Mouse (Mus musculus) layer of hippocampus, postnatal 25 days (tissue): ENCODE measurements at regions not wholly inside any gene's neighbourhood (a gene's known extent, or its start where the extent isn't known, plus 50 kb on each side); places are given as distances from the start of the nearest gene placed in this dataset.
"Not testable (repeated sequence)": the region's sequence is repeated elsewhere in the genome, so short reads cannot be mapped to it uniquely, and the experiment has no call there.

Source experiments
- DNase-seq, 2 experiments: peaks; one replicate each; pipeline ENCODE4 v3.0.0; 2022; ENCODE audit warnings: mixed read lengths in 2 of 2, low spot score in 1 of 2; ENCODE audit errors: extremely low spot score in 1 of 2

DNA sequence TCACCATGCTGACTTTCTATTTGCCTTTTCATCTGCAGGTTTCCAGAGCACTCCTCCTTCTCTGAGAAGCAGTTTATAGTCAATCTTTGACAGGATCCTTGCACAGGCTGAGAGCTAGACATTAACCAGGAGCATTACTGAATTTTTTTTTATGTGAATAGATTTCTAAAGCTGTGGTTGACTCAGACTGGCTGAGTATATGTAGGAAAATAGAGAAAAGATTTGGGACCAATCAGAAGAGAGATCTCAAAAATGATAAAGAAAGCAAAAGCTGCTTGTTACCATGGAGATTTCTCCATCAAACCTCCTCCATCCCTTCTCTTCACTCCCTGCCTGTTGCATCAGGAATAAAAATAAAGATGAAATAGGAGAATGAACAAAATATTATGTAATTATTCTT is 731.2 kb upstream of the Ndn start:
- no peak for DNase-seq

- DNase-seq: peak in 1 of 2 experiments; percentile 3
Observed at GRCm38 (mm10) chr7:61644893-61645545, 701.4 kb upstream of the Ndn start.

DNA sequence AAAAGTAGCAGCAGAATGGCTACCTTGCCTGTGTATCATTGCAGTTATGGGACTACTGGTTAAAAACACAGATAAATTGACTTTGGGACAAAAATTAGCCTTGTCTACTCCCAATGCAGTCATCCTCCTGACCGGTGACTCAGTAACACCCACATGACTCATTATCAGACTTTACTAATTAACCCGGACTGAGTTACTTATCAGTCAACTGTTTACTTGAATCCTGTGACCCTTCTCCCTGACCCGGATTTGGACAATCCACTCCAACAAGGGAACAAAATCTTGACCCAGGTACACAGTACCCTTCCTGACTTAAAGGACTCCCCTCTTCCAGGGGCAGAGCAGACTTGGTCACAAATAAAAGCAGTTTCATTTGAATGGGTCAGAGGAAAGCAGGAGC is 688.3 kb upstream of the Ndn start:
- DNase-seq: no peak

GRCm38 (mm10) chr7:61683080-61683479 is 663.3 kb upstream of the Ndn start:
- no peak for DNase-seq

DNA sequence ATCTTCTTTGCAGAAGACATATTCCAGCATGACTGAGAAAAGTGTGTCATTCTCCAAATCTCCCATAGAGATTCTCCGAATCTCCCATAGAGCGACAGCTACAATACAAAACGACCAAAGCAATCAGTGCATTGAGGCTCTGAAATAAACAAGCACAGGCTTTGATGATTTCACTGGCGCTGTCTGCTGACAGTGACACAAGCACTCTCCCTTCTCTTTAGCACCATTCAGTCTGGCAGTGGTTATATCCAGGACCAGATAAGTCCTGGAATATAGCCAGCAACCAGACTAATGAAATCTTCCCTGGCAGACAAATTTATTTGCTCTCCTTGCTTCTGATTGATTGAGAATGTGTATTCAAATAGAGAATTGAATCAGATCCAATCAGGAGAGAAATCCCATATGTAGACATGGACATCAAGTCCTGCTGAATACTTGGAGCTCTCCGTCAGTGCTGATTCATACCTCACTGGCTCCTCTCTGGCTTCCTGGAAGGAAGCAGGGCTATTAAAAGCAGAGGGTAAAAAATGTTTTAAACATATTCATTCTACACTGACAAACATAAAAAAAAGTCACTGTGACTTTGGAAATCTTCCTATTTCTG is 661.2 kb upstream of the Ndn start:
- no peak for DNase-seq

DNA sequence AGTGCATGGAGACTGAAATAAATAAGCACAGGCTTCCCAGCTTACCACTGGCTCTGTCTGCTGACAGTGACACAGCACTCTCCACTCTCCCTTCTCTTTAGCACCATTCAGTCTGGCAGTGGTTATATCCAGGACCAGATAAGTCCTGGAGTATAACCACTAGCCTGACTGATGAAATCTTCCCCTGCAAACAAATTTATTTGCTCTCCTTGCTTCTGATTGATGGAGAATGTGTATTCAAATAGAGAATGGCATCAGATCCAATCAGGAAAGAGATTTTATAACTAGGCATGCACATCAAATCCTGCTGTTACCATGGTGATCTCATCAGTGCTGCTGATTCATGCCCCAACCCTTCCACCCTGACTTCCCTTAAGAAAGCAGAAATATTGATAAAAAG is 620.2 kb upstream of the Ndn start:
- peak in 1 of 2 experiments; percentile 7 for DNase-seq

DNA sequence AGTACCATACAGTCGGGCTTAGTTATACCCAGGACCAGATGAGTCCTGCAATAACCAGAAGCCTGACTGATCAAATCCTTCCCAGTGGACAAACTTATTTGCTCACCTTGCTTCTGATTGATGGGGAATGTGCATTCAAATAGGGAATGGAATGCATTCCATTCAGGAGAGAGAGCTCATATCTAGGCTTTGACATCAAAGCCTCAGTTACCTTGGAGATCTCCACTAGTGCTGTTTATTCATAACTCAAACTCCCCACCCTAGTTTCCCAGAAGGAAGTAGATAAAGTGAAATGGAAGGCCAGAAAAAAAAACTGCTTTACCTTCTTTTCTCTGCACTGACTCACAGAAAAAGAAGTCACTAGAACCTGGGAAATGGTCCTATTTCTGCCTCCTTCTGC is 608.9 kb upstream of the Ndn start:
- DNase-seq: no peak

- DNase-seq: not testable (repeated sequence)
Observed at GRCm38 (mm10) chr7:61739336-61739735, 607.0 kb upstream of the Ndn start.

DNA sequence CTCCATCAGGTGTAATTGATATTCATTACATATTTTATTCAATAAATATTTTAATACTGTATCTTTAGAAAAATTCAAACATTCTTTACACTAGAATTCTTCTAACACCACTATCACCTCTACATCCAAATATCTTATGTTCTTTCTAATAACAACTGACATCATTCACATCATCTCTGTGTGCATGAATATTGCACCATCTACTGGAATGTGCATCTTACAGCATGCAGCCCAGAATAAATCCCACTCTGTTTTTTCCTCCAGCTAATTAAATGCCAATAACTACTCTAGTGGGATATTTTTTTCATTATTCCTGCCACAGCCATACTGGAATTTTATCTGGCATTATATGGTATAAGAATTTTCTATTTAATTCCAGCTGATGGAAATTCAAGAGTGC is 576.5 kb upstream of the Ndn start:
- no peak for DNase-seq

DNA sequence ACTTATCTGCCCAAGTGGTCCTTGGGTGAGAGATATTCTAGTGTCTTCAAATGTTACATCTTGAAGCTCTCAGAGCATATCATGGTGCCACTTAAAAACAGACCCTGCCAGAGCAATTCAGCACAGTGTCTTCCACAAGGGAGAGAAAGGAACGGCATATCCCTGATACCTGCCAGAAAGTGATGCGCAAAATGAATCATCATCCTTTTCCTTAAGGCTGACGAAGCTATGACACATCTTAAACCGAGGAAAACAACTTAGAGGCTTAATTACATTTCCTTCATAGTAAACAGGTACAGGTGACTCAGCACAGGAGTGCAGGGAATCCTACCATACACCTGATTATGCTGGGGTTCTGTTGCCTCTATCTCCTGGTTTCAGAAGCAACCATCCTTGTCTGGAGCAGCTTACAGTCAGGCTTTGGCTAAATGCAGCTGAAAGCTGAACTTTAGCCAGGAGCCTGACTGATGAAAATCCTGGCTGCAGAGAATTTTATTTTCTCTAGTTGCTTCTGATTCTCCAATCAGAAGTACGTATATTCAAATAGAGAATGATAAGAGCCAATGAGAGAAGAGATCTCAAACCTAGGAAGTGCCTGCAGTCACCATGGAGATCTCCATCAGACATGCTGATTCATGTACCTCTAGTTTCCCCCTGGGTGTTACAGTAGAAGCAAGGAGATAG is 556.1 kb upstream of the Ndn start:
- peak in 1 of 2 experiments; percentile 4 for DNase-seq

DNA sequence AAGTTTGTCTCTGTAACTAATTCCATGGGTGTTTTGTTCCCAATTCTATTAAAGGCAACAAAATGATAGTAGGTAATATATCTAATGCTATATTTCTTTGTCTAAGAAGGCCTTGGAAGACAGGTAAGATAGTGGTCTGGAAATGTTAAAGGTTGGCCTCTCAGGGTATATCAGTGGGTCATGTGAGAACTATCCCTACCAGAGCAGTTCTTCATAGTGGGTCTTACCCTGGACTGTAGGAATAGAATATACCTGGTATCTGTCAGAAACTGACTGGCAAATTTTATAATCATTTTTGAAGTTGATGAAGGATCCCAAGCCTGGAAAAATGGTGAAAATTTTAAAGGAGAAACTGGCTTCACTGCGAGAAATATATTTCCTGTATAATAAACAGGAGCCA is 509.5 kb upstream of the Ndn start:
- no peak for DNase-seq

- DNase-seq: peak; percentile 7 to 8
Observed at GRCm38 (mm10) chr7:61837240-61837639, 509.1 kb upstream of the Ndn start.

GRCm38 (mm10) chr7:61851949-61852348 is 494.4 kb upstream of the Ndn start:
- no peak for DNase-seq

GRCm38 (mm10) chr7:61864517-61864916 is 481.9 kb upstream of the Ndn start:
- DNase-seq: no peak

DNA sequence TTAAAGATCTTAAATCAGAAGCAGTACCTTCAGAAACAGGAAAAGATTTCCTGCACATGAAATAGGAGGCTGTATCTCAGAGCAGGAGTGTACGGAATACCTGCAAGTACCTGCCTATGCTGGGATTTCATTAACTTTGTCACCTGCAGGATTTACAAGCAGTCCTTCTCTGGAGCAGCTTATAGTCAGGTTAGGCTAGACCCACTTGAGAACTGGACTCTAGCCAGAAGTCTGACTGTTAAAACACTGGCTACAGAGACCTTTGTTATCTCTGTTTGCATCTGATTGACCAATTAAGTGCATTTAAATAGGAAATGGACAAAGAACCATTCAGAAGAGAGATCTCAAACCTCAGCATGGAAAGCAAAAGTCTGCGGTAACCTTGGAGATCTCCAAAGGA is 480.0 kb upstream of the Ndn start:
- no peak for DNase-seq

DNA sequence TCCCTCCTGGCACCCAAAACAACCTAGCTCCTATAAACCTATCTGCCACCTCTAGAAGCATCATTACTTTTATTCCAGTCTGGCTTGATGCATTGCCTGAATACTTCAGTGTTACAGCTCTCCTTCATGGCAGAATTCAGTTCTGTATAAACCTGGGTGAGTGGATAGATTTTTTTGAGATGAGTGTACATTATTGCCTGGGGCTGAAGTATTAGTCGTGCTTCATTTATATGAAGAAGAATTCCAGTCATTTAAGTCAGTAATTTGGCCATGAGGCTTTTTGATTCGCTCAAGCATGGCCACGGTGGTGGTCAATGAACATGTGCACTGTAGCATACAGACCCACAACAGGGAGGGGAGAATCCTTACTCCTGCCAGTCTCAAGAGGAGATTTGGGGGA is 470.1 kb upstream of the Ndn start:
- DNase-seq: no peak

DNA sequence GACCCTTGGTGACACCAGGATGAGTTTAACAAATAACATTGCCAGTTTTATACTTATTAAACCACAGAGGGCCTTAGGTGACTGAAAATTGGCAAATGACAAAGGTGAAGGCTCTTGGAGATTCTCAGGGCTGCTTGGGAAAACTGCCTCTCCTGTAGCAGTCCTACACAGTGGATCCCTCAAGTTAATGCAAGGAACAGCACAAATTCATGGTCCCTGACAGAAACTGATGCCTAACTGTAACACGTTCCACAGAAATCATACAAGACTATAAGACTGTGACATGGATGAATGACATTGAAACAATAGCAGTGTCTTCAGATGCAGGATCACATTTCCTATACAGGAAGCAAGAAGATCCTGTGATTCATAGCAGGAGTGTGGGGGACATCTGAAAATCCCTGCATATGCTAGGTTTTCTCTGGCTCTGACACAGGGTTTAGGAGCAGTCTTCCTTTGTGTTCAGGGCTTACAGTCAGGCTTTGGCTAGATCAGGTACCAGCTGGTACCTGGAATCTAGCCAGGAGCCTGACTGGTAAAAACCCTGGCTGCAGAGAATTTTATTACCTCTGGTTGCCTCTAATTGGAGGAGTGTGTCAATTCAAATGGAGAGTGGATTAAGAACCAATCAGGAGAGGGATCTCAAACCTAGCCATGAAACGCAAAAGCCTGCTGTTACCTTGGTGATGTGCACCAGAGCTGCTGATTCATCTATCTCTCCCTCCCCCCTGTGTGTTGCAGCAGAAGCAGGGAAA is 468.9 kb upstream of the Ndn start:
- peak; percentile 20 to 23 for DNase-seq

- DNase-seq: no peak
Observed at GRCm38 (mm10) chr7:61878095-61878494, 468.3 kb upstream of the Ndn start.

DNA sequence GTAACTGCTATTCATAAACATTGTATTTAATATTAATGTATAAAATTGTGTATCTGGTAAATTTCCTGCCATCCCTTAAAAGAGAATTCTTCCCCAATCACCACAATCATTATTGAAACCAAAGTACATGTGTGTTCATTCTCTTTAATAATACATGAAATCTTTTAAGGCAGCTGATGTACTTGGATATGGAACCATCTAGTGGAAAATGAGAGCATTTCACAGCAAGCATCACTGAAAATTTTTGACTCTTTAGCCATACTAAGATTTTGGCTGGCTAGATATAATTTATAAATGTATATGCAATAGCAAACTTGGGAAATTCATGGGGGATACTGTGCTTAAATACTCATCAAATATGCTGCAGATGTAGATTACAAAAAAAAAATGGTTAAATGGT is 467.8 kb upstream of the Ndn start:
- no peak for DNase-seq
